Mouse (Mus musculus) lung, embryonic 14.5 days (tissue): ENCODE measurements at regions not wholly inside any gene's neighbourhood (a gene's known extent, or its start where the extent isn't known, plus 50 kb on each side); places are given as distances from the start of the nearest gene placed in this dataset.

Source experiments
- ATAC-seq: fragments of 200-750 bp; cut with Nextera tagmentation; 2 replicates; pipeline ENCODE4 v1.8.0; 2017; ENCODE audit warnings: mild to moderate bottlenecking, moderate TSS enrichment, moderate library complexity; ENCODE audit not compliant: insufficient read depth
- DNase-seq: peaks from one replicate; pipeline ENCODE4 v3.0.0-alpha.2; 2015
- H3K27ac ChIP-seq: fragments of 300-500 bp; sonication (generic); 2 replicates; pipeline ENCODE4 v1.5.1; 2014; ENCODE audit warnings: low read depth, mild to moderate bottlenecking, moderate library complexity
- H3K27me3 ChIP-seq: fragments of 300-500 bp; sonication (generic); 2 replicates; pipeline ENCODE4 v1.6.1; 2014; ENCODE audit warnings: low read length, control low read depth; ENCODE audit not compliant: insufficient read depth
- H3K36me3 ChIP-seq: fragments of 300-500 bp; sonication (generic); 2 replicates; pipeline ENCODE4 v1.6.1; 2014; ENCODE audit warnings: control low read depth; ENCODE audit not compliant: insufficient read depth
- H3K4me1 ChIP-seq: fragments of 300-500 bp; sonication (generic); 2 replicates; pipeline ENCODE4 v1.6.1; 2014; ENCODE audit warnings: antibody characterized with exemption, control low read depth; ENCODE audit not compliant: insufficient read depth
- H3K4me2 ChIP-seq: fragments of 300-500 bp; sonication (generic); 2 replicates; pipeline ENCODE4 v1.6.1; 2014; ENCODE audit warnings: mild to moderate bottlenecking
- H3K4me3 ChIP-seq: fragments of 300-500 bp; sonication (generic); 2 replicates; pipeline ENCODE4 v1.5.1; 2014; ENCODE audit warnings: low read depth, low read length
- H3K9ac ChIP-seq: fragments of 300-500 bp; sonication (generic); 2 replicates; pipeline ENCODE4 v1.6.1; 2014
- H3K9me3 ChIP-seq: fragments of 300-500 bp; sonication (generic); 2 replicates; pipeline ENCODE4 v1.6.1; 2016; ENCODE audit warnings: low read depth, low read length, control low read depth
- CTCF ChIP-seq: IDR thresholded peaks from 2 replicates; pipeline ENCODE4 v1.5.1; 2016; ENCODE audit warnings: antibody characterized with exemption, low read depth
- WGBS: fragments of 180-500 bp; shearing (Covaris S2); extraction: QIAGEN DNeasy Blood & Tissue Kit; methylation state at CpG from one replicate; pipeline ENCODE4 v1.1.7; 2014; 5-methylcytosine and 5-hydroxymethylcytosine counted together

- DNase-seq (no peak), ATAC-seq (peak; percentile 43)
- no peaks in the 10 kb centered on the region for H3K4me1 ChIP-seq
- H3K4me3 ChIP-seq = no peak overlapping the region
- H3K4me2 ChIP-seq = no peak overlapping the region
- H3K9me3 ChIP-seq = no peaks in the 10 kb centered on the region
- 15% methylated on average over 10 of the region's 10 CpGs for WGBS
- no peaks in the 10 kb centered on the region for H3K36me3 ChIP-seq
- TF ChIP-seq CTCF = no peak
- no peak overlapping the region for H3K9ac ChIP-seq
- no peaks in the 10 kb centered on the region for H3K27me3 ChIP-seq
- peak overlapping the region; percentile 58 for H3K27ac ChIP-seq
Measured at GRCm38 (mm10) chr4:149832446-149833101, 58.5 kb upstream of the Slc25a33 start.

GRCm38 (mm10) chr4:149830551-149831192, 56.6 kb upstream of the Slc25a33 start:
- DNase-seq = peak; percentile 40
- Histone ChIP-seq H3K9ac (no peak overlapping the region), H3K4me3 (no peak overlapping the region), H3K36me3 (no peaks in the 10 kb centered on the region), H3K4me2 (no peak overlapping the region), H3K9me3 (no peaks in the 10 kb centered on the region), H3K27me3 (no peaks in the 10 kb centered on the region), H3K4me1 (no peaks in the 10 kb centered on the region), H3K27ac (no peak overlapping the region)
- TF ChIP-seq CTCF = no peak
- 51% methylated on average over 20 of the region's 20 CpGs for WGBS
- ATAC-seq = peak; percentile 53; the same call in 1 of the 2 replicates

GRCm38 (mm10) chr4:149829964-149830363, 55.9 kb upstream of the Slc25a33 start:
- Histone ChIP-seq H3K9ac (no peak overlapping the region), H3K27me3 (no peaks in the 10 kb centered on the region), H3K4me2 (no peak overlapping the region), H3K36me3 (no peaks in the 10 kb centered on the region), H3K9me3 (no peaks in the 10 kb centered on the region), H3K27ac (no peak overlapping the region), H3K4me1 (no peaks in the 10 kb centered on the region), H3K4me3 (no peak overlapping the region)
- no peak for TF ChIP-seq CTCF
- ATAC-seq (no peak), DNase-seq (no peak)
- 89% methylated on average over 4 of the region's 4 CpGs for WGBS

GRCm38 (mm10) chr4:149827784-149828183, 53.7 kb upstream of the Slc25a33 start:
- no peak for TF ChIP-seq CTCF
- Histone ChIP-seq H3K36me3 (no peaks in the 10 kb centered on the region), H3K9ac (no peak overlapping the region), H3K9me3 (no peaks in the 10 kb centered on the region), H3K27ac (no peak overlapping the region), H3K4me1 (no peaks in the 10 kb centered on the region), H3K4me2 (no peak overlapping the region), H3K27me3 (no peaks in the 10 kb centered on the region), H3K4me3 (no peak overlapping the region)
- ATAC-seq = no peak
- DNase-seq = no peak
- WGBS = 91% methylated on average over 4 of the region's 4 CpGs
